Mouse (Mus musculus) cerebellum, adult 18-20 months (tissue): ENCODE results near the gene Hoga1.

Experiments used
- DNase-seq, 2 experiments: peaks; one replicate each; pipeline ENCODE4 v3.0.0; 2021

Hoga1 gene

DNA sequence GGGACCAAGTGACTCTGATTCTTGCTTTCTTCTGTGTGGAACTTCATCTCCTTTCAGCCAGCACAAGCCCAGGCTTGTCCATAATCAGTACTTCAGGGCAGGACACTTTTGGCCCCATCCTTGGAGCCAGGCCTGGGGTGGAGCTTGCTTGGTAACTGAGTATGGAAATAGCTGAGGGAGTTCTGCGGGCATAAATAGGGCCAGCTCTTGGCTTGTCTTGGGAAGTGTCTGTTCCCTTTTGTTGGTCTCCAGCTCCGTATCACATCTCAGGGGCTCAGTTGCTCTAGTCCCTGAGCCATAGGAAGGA lies 22.9 kb upstream of the Hoga1 start:
- DNase-seq, result no peak

DNA sequence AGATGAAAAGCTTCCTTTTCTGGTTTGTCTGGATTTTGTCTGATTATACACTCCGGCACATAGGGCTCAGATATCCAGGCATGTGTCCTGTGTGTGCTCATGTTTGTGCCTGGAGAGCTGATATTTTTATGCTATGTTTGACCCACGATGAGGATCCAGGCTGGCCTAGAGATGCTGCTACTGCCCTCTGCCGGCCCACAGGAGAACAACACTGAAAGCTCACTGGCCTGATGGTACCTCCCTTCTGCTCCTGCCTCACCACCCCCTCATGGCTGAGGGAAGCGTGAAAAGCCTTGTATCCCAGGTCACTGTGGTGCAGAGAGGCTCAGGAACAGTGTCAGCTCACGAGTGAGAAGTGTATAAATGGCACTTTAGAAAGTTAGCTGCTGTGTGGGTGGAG lies 19.3 kb upstream of the Hoga1 start:
- DNase-seq, result peak; percentile 89 to 93

DNA sequence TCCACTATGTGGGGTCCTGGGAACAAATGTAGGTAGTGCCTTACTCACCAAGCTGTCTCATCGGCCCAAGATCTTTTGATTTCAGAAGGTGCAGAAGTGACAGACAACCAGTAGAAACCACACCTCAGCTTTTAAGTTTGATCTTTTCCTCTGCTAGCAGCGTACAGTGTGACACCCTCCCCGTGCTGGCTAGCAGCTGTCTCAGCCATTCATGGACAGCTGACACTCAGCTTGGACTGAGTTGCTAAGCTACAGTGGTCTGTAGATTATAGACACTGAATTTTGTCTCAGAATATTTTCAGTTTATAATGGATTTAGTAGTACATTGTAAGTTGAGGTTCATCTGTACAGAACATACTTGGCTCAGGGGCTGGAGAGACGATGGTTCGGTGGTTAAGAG lies 14.3 kb upstream of the Hoga1 start:
- no peak for DNase-seq

DNA sequence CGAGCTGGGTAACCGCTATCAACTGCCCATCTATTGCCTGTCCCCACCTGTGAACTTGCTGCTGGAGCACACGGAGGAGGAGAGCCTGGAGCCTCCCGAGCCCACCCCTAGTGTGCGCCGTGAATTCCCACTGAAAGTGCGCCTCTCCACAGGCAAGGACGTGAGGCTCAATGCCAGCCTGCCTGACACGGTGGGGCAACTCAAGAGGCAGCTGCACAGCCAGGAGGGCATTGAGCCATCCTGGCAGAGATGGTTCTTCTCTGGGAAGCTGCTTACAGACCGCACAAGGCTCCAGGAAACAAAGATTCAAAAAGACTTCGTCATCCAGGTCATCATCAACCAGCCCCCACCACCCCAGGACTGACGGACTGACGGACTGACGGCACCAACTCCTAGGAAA lies 11.8 kb upstream of the Hoga1 start:
- DNase-seq, result peak in 1 of 2 experiments; percentile 35

DNA sequence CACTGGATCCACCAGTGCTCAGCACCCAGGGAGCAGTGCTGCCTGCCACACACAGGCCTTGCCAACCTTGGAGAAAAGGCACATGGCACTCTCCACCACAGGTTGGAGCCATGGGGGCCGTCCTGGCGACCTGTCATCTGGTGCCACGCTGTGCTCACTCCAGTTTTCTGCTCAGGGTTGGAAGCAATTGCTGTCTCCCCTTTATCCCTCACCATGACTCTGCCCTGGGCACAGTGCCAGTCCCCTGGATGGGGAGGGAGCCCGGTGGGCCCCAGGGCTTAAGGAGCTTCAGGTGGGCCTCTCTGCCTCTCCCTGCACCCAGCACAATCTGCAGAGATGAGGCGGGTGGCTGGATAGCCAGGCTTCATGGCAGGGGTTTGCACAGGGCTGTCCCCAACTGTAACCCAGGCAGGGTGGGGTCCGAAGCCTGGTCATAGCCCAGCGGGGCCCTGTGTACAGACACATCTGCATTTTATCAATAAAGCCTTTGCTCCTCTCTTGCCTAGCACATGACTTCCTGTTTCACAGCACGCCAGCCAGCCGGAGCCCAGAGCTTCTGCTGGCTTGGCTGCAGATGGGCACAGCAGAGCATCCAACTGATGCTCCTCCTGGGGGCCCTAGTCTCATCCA lies 11.1 kb upstream of the Hoga1 start:
- DNase-seq, result peak in 1 of 2 experiments; percentile 47

DNA sequence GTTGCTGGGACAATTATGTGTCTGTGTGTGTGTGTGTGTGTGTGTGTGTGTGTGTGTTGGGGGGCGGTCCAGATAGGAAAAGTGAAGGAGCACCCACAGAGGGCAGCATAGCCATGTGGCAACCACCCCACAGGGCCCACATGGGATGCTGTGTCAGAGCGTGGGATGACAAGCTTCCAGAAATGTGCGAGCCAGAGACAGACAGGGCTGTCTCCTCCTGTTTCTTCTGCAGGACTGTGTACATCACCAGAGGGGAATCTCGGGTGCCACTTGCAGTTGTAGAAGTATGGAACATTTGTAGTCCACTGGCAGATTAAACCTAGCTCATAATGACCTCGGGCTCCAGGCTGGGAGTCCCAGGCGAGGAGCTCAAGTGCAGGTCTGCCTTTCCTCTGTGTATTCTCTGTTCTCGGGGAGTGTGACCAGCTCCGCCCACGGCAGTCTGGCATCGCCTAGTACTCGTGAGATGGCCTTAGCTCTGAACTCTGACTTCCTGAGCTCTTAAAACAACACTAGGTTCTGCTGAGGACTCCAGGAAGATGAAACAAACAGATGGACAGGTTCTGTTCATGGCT lies 10.4 kb upstream of the Hoga1 start:
- no peak for DNase-seq

DNA sequence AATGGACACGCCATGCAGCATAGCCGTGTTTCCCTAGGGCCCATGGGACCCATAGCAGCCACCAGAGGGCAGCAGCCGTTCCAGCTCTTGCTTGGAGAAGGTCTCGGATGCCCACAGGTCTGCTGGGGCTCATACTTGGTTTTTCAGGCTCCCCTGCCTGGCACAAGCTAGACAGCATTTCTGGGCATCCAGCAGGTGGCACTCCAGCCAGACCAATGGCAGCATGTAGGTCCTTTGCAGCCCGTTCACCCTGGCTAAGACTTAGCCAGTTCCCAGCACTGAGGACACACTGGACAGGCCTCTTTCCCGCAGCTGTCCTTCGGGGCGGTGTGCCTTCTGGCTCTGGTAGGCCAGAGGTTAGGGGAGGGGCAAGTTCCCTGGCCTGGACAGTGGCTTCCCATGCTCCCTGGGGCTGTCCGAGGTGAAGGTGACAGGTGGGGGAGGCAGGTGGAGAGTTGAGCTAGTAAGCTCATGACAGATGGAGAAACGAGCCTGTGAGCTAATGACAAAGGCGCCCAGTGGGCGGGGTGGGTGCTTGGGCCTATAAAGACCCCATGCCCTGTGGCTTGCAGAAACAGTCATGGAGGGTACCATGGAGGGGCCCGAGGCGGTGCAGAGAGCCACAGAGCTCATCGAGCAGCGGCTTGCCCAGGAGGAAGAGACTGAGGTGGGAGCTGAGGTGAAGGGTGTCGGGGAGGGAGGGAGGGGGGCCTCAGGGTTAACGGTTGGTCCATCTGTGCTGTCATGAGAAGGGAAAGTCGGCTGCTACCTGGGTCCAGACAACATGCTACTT lies 9.8 kb upstream of the Hoga1 start, which contains the start of gene Ankrd2:
Gene Ankrd2, plus strand, starts transcription at position 545 of the 793 bp plus-strand sequence.
- peak; percentile 88 to 93 for DNase-seq

DNA sequence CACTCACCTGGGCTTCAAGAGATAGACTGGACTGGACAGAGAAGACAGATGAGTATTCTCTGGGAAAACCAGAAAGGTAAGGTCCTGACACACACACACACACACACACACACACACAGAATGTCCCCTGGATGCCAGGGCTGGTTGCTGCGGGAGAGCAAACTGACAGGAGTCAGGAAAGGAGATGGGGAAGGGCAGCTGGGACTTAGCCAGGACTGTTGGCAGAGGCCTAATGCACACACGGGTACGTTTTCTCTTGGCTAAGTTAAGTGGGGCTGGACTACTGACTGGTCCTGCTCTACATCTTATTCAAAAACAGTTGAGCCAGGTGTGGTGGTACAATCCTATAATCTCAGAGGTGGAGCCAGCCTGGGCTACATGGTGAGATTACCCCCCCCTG lies 9.1 kb upstream of the Hoga1 start:
- no peak for DNase-seq

DNA sequence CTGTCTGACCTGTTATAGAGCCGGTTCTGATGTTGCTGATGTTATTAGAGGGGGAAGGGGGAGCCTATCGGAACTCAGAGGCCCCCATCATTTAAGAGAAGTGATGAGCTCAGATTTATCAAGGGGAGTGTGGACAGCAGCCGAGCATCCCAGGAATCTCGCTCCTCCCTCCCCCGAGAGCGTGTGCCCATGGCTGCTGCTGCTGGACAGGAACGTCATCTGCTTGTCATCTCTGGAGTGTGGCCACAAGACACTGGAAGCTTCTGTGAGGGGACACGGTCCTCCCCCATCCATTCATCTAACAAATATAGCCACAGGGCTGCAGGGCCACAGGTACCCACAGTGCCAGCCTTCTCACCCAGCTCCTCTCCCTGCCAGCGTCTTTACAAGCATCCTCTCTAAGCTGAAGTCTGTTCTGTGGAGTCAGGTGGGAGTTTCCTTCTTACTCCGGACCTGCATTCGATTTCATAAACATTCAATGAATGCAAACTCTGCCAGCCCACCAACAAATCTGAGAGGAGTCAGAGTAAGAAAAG lies 8.2 kb upstream of the Hoga1 start:
- no peak for DNase-seq

DNA sequence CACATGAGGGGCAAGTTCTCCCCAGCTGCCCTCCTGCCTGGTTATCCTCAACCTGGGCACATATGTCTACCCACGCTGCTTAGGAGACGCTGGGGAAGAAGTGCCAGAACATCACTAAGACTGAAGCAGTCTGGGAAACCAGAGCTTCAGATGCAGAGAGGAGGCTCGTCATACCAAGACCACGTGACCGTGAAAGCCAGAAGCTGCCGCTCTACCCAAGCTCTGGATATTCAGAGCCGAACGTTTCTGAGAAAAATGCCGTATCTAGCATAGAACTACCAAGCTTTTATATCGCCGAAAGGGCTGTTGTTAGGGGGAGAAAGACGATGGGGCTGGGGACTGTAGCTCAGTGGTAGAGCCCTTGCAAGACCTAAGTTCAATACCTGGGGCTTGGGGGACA lies 7.1 kb upstream of the Hoga1 start:
- DNase-seq, result no peak

DNA sequence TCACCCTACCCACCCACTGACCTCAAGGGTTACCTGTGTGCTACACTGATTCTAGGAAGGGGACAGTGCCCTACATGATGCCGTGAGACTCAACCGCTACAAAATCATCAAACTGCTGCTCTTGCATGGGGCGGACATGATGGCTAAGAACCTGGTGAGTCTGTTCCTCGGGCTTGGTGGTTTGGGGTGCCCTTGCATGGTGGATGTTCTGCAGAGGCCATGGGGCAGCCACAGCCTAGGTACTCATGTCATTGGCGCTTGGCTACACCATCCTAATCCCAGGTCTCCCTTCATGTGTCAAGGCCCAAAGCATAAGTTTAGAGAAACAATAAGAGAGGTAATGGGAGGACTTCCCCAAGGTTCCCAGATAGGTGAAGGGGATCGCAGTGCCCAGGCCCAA lies 1.4 kb upstream of the Hoga1 start:
- DNase-seq, result no peak

DNA sequence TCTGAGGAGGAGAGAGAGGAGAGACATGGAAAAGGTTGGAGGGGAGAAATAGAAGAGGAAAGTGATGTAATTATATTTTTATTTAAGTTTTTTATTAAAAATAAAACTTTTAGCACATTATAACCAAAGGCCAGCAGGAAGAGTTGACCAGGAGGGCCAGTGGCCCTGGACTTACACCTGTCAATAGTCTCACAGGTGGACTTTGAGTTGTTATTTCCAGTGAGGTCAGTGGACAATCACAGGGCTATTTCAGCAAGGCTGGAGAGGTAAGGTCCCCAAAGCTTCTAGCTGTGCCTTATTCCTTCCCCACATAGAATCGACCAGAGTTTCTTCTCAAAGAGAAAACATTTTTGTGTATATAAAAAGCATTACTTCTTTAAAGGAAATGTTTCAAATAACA lies 4.8 kb downstream of the Hoga1 start:
- no peak for DNase-seq

DNA sequence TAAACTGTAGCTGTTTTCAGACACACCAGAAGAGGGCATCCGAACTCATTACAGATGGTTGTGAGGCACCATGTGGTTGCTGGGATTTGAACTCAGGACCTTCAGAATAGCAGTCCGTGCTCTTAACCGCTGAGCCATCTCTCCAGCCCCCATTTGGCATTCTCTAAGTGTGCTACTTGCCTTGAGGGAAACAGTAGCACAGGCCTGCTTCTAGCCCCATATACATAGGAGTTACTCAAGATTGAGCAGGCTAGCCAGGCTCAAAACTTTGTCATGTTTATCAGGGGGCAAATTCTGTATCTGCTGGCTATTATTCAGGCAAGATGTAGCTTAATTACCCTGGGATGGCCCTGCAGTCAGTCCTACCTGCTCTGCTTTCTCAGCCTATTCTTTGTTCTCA lies 5.9 kb downstream of the Hoga1 start:
- DNase-seq, result no peak

DNA sequence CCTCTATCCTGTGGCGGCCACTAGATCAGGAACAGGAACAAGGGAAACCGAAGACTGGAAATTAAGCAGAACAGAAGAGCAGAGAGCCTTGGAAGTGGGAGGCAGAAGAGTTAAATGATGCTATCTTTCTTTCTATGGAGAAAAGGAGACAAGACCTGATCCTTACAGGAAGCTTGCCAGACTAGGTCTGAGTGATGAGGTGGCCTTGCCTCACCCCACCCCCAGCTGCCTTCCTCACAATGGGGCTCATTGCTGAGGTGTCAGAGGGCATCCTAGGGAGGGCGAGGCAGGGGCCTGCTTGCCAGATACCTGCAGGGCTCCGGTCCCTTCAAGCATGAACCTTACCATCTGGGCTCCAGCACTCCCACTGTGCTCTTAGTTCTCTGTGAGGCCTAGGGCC lies 6.5 kb downstream of the Hoga1 start, which contains the start of gene 4933411K16Rik:
Gene 4933411K16Rik, plus strand, starts transcription at position 301 of the 400 bp plus-strand sequence.
- no peak for DNase-seq

DNA sequence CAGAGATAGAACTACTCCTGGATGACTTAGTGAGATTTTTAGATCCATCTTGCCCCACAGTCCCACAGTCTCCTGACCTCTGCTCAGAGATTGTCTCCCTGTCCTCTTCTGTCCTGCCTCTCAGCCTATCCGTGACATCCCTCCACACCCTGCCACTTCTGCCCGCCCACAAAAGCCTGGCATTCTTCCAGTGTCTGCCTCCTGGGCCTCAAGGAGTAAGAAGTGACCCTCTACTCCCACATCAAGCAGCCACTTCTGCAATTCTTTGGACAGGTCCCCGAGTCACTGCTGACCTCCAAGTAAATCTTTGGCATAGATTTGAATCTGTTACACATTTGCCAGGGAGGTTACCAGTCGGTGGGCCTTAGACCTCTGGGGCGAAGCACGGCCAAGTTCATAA lies 8.8 kb downstream of the Hoga1 start:
- DNase-seq, result no peak

DNA sequence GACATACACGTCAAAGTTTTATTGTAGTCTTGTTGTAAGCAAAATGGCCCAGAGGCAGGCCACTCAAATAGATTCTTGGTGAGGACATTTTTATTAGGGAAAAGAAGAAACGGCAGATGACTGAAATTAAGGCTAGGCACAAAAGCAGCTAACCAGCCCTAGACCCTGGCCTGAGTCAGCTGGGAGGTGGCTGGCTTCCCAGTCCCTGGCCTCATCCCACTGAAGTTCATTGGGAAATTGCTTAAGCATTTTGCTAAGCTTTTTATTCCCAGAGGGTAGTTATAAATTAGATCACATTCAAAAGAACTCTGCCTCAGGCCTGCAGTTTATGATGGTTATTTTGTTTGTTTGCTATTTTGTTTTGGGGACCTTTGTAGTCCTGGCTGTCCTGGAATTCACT lies 10.5 kb downstream of the Hoga1 start:
- DNase-seq, result no peak

DNA sequence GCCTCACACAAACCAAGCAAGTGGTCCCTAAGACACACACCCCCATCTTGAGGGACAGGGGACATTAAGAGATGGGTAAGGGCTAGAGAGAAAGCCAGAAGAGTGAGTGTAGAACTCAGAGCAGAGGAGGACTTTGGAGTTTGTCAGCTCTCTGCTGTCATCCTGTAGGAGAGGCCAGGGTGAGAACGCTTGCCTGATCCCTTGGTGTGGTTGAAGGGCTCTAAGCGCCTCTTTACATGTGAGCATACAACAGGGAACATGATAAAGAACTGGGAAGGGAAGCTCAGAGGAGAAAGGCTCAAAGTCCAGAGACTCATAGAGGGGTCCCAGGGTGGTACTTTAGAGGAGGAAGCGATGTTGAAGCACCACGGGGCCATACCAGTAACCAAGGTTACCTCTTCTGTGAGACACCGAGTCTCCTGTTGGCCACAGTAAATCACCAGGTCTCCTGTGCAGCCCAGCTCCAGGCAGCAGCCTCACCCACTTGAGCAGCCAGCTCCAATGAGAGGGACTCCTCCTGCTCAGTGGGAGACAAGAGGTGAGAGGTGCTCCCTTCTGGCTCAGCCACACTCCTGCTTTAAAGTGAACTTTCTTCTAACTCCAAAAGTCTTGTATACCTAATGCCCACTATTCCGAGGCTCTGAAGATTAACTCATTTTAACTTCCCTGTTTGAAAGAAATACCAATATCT lies 11.5 kb downstream of the Hoga1 start:
- no peak for DNase-seq

DNA sequence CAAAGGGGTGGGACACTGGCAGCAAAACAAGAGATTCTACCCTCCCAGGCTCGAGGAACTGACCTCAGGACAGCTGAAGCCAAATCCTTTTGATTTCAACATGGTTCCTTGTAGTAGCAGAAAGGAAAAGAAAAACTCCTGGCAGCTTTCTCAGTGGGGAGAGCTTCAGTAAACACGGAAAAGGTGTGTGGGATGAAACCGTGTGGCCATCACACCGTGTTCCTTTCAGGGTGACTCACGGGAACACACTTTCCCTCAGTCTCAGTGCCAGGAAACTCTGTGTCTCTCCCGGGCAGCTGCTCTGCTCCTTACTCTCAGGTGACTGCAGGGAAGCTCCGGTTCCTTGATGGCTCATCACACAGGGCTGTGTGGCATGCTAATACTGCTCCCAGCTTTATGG lies 13.0 kb downstream of the Hoga1 start:
- DNase-seq, result no peak

DNA sequence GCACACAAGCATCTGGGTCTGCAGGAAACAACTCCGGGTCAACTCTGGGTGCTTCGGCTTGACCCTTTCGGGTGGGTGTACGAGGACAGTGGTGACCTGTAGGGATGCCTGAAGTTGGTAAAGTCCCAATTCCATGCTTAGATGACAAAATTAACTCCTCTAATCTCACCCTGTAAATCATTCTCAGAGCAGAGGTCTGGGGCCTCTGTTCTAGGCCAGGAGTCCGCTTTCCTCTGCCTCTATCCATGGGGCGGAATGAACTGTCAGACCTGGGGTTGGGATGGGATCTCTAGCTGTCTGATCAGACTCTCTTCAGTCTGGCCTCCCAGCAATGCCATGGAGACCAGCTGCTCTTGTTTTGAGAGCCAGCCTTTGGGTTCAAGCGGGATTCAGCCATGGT lies 16.0 kb downstream of the Hoga1 start:
- DNase-seq, result no peak

DNA sequence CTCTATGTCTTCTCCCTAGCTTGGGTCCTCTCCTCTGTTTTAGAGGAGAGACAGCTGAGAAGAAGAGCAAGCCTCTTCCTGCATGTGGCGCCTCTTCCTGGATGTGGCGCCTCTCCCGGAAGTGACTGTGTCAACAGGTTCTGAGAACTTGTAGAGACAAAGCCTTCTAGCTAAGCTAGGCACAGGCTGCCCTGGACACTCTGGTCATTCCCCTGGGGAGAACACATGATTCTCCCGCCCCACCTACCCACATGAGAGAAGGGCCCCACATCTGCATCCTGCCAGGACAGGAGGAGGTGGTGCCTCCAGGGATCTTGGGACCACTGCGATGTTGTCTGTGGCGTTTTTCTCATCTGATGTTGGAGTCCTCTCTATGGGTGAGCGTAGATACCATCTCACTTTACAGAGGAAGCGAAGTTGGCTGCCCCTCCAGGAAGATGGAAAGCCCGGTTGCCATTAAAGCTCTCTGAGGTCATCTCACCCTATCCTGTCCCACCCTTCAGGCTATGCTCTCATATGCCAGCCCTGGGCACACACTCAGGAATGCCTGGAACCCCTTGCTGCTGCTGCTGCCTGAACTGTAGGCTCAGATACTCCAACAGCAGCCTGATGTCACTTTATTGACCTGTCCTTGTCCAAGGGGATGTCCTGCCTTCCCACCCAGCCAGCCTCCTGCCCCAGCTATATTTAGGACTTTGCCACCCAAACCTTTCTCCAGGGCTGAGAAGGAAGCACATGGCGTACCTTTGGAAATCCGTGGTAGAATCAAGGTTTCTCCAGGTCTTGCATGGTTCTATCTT lies 23.2 kb downstream of the Hoga1 start:
- no peak for DNase-seq

DNA sequence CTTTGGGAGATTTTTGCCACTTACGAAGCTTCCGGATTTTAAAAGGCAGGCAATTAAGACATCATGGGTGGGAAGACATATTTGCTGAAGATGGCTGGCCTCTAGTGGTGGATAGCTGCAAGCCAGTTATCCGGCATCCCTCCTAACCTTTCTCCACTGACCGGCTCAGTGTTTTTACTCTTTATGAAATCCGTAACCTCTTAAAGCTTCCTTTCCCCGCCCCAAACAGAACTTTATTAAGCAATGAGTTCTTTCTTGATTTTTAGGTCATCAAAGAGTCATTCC lies 23.8 kb downstream of the Hoga1 start:
- peak; percentile 33 to 40 for DNase-seq

DNA sequence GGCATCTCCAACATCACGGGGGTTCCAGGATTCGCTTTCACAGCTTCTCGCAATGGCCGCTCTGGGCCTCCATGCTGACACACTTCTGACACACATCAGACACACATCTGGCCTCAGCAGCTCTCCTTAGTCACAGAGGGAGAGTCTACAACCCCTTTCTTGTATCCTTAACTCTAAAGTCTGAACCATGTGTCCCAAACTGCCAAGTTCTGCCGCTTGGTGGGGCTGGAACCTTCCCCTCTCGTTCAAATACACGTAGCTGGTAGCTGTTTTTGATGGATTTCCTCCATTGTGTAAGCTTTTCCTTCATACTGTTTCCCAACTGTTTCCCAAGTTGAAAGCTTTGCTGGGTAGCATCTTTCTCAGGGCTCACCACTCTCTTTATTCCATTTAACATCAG lies 25.8 kb downstream of the Hoga1 start:
- no peak for DNase-seq
